Mouse (Mus musculus) G1E (cell line): ENCODE data around the gene AU021092. TPM values are rescaled to one million over a fixed set of nuclear protein-coding genes. Genes with fewer than 3 reads are reported as not detected.

Experiments used
- ATAC-seq: 2 replicates; pipeline ENCODE4 v1.8.0; 2016; ENCODE audit warnings: mild to moderate bottlenecking; ENCODE audit not compliant: insufficient number of reproducible peaks, poor library complexity, low FRiP score, severe bottlenecking; ENCODE audit errors: extremely low read depth
- DNase-seq: peaks from one replicate; pipeline ENCODE4 v3.0.0; 2012; ENCODE audit warnings: low spot score
- H3K27me3 ChIP-seq: 2 replicates; pipeline ENCODE4 v1.6.1; 2012; ENCODE audit warnings: mild to moderate bottlenecking, low read length, inconsistent platforms; ENCODE audit not compliant: insufficient read depth
- H3K36me3 ChIP-seq: replicated peaks from 2 replicates; pipeline ENCODE3; 2012; ENCODE audit warnings: mild to moderate bottlenecking, inconsistent platforms
- H3K4me1 ChIP-seq: 2 replicates; pipeline ENCODE4 v1.6.1; 2012; ENCODE audit warnings: low read depth, low read length, inconsistent platforms, mixed read lengths; ENCODE audit not compliant: insufficient read depth
- H3K4me3 ChIP-seq: 2 replicates; pipeline ENCODE4 v1.5.1; 2012; ENCODE audit warnings: low read depth, mild to moderate bottlenecking, inconsistent platforms, low read length, moderate library complexity, mixed read lengths
- H3K9me3 ChIP-seq: replicated peaks from 2 replicates; pipeline ENCODE4 v1.6.1; 2012; ENCODE audit warnings: inconsistent platforms
- CTCF ChIP-seq: IDR thresholded peaks from 2 replicates; pipeline ENCODE4 v1.5.1; 2012; ENCODE audit warnings: low read depth, low read length, inconsistent platforms, mixed read lengths
- GATA1 ChIP-seq: IDR thresholded peaks from 2 replicates; pipeline ENCODE4 v1.6.1; 2012; ENCODE audit warnings: borderline replicate concordance, low read length, inconsistent platforms, mixed read lengths
- GATA2 ChIP-seq: IDR thresholded peaks from 2 replicates; pipeline ENCODE4 v1.6.1; 2012; ENCODE audit warnings: low read depth, low read length, inconsistent platforms, borderline replicate concordance
- POLR2AphosphoS5 ChIP-seq: IDR thresholded peaks from 2 replicates; pipeline ENCODE4 v1.6.1; 2012; ENCODE audit warnings: low read depth, low read length, inconsistent platforms; ENCODE audit not compliant: insufficient replicate concordance
- TAL1 ChIP-seq: conservative IDR thresholded peaks from 2 replicates; pipeline ENCODE4 v1.6.1; 2012; ENCODE audit warnings: low read depth, low read length, inconsistent platforms, mixed read lengths
- polyA plus RNA-seq: library from polyadenylated mRNA; stranded (reverse); fragments of >175 nt; gene quantifications from 2 replicates; pipeline ENCODE4 v1.2.3, GENCODE M21; 2012
- total RNA-seq, 2 experiments: library from RNA; stranded (forward) in 1 of 2; stranded (reverse) in 1 of 2; fragments of 200-1000 nt in 1 of 2; fragments of >200 nt in 1 of 2; fragmentation: Nextera tagmentation in 1 of 2; gene quantifications; 2 replicates each; pipeline ENCODE4 v1.2.3; 2014 to 2017

The AU021092 gene
- total and polyA plus RNA-seq, 3 experiments, result not detected

- ATAC-seq, result no peak
- TF ChIP-seq TAL1 (no peak), GATA1 (no peak), POLR2AphosphoS5 (no peak), GATA2 (no peak), CTCF (no peak)
- Histone ChIP-seq H3K4me1 (no peaks in the 10 kb centered on the region), H3K27me3 (peaks cover 20% of the 10 kb centered on the region), H3K4me3 (no peak overlapping the region), H3K9me3 (no peaks in the 10 kb centered on the region), H3K36me3 (no peaks in the 10 kb centered on the region)
- no peak for DNase-seq
Observed at GRCm38 (mm10) chr16:5184956-5185355, 37.1 kb downstream of the AU021092 start.

- DNase-seq, result no peak
- no peaks in the 10 kb centered on the region for H3K4me1 ChIP-seq
- no peaks in the 10 kb centered on the region for H3K9me3 ChIP-seq
- no peak overlapping the region for H3K4me3 ChIP-seq
- H3K27me3 ChIP-seq, result peaks cover 13% of the 10 kb centered on the region
- TF ChIP-seq CTCF (no peak), GATA2 (no peak), TAL1 (no peak), POLR2AphosphoS5 (no peak), GATA1 (no peak)
- no peaks in the 10 kb centered on the region for H3K36me3 ChIP-seq
- ATAC-seq, result no peak
Observed at GRCm38 (mm10) chr16:5184101-5184500, 38.0 kb downstream of the AU021092 start.

- no peak for DNase-seq
- no peak for TF ChIP-seq POLR2AphosphoS5
- TF ChIP-seq GATA1, result no peak
- Histone ChIP-seq H3K4me1 (no peaks in the 10 kb centered on the region), H3K4me3 (no peak overlapping the region), H3K27me3 (peaks cover 13% of the 10 kb centered on the region), H3K9me3 (no peaks in the 10 kb centered on the region), H3K36me3 (no peaks in the 10 kb centered on the region)
- no peak for ATAC-seq
Observed at GRCm38 (mm10) chr16:5183310-5183975, 38.7 kb downstream of the AU021092 start.

DNA sequence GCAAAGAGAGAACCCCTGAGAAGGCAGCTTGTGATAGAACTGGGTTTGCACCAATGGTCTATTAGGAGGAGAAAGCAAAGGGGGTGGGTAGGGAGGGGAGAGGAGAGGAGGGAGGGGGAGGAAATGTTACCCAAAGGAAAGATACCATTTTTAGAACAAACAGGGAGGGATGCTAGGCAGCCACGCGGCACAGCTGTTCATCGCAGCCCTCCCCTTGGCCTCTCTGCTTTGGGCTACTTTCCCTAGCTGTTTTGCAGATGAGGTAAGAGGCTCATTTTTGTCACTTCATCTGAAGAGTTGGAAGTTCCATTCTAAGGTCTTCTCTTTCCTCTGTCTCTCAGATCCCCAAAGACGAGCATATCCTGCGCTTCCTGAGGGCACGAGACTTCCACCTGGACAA lies 49.5 kb downstream of the AU021092 start:
- H3K4me3 ChIP-seq, result no peak overlapping the region
- peaks cover 16% of the 10 kb centered on the region; the same call in 1 of the 2 replicates for H3K27me3 ChIP-seq
- DNase-seq, result no peak
- TF ChIP-seq POLR2AphosphoS5 (no peak), GATA1 (no peak), TAL1 (no peak), GATA2 (no peak), CTCF (no peak)
- no peak for ATAC-seq
- H3K4me1 ChIP-seq, result no peaks in the 10 kb centered on the region
- no peaks in the 10 kb centered on the region for H3K36me3 ChIP-seq
- no peaks in the 10 kb centered on the region for H3K9me3 ChIP-seq

DNA sequence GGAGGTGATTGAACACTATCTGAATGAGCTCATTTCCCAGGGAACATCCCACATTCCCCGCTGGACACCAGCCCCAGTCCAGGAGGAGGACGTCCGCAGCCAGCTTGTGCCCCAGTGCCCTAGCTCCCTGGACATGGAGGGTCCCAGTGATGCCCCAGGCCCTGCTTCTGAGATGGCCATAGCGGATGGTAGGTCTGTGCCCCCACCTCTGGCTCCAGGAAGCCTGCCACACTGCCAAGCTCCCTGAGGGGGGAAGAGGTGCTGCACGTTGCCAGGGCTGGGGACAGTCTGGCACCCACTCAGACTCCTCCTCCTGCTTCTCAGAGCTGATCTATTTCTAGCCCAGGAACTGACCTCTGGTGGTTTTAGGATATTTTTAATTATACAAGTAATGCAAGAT lies 53.3 kb downstream of the AU021092 start:
- TF ChIP-seq CTCF (no peak), GATA2 (no peak), GATA1 (no peak), POLR2AphosphoS5 (no peak), TAL1 (no peak)
- Histone ChIP-seq H3K4me3 (no peak overlapping the region), H3K27me3 (peaks cover 7% of the 10 kb centered on the region; the same call in 1 of the 2 replicates), H3K36me3 (no peaks in the 10 kb centered on the region), H3K9me3 (no peaks in the 10 kb centered on the region), H3K4me1 (peaks cover 4% of the 10 kb centered on the region; the same call in 1 of the 2 replicates)
- no peak for DNase-seq
- ATAC-seq, result no peak

DNA sequence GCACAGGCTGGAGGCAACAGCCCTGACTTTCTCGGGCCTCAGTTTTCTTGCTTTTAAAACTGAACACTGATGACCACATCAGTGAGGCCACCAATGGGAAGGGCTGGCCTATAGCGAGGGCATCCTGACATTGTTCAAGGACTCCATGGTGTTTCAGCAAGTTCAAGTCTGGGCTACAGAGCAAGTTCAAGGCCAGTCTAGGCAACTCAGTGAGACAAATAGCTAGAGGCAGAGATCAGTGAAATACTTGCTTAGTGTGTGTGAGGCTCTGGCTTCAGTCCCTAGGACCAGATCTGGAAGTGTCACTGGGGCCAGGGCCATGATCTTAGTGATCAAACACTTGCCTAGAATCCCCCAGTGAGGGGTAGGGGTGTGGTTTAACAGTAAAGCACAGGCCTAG lies 54.1 kb downstream of the AU021092 start:
- Histone ChIP-seq H3K27me3 (peaks cover 7% of the 10 kb centered on the region; the same call in 1 of the 2 replicates), H3K4me3 (no peak overlapping the region), H3K9me3 (no peaks in the 10 kb centered on the region), H3K36me3 (no peaks in the 10 kb centered on the region), H3K4me1 (peaks cover 4% of the 10 kb centered on the region; the same call in 1 of the 2 replicates)
- no peak for ATAC-seq
- TF ChIP-seq GATA2 (no peak), POLR2AphosphoS5 (no peak), GATA1 (no peak), CTCF (no peak)
- DNase-seq, result no peak

DNA sequence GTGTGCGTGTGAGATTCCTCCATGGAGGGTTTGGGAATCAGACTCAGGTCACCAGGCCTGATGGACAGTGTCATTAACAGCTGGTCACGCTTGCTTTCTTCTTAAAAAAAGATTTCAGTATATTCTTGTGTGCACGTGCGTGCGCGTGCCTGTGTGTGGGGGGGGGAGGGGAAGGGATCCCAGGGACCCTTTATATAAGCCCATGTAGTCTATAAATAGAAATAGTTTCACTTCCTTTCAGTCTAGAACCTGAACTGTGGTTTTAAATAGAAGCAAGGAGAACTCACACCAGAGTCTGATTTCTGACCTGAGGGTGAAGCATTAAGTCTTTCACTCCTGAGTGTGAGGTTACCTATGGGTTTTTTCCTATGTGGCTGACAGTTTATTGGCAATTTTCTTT lies 57.8 kb downstream of the AU021092 start:
- TF ChIP-seq TAL1, result no peak
- TF ChIP-seq CTCF, result no peak
- no peak for TF ChIP-seq GATA1
- no peak for TF ChIP-seq GATA2
- no peak for TF ChIP-seq POLR2AphosphoS5
- ATAC-seq (no peak), DNase-seq (no peak)
- Histone ChIP-seq H3K36me3 (no peaks in the 10 kb centered on the region), H3K4me3 (no peak overlapping the region), H3K27me3 (peaks cover 16% of the 10 kb centered on the region), H3K9me3 (no peaks in the 10 kb centered on the region), H3K4me1 (peaks cover 4% of the 10 kb centered on the region; the same call in 1 of the 2 replicates)

Other genes starting within 250 kb of the AU021092 start
- gene Sept12, start 224.4 kb downstream of the AU021092 start, total RNA-seq (2014; fragmentation: Nextera tagmentation), result not detected in 2 replicates
- gene Sept12, start 224.4 kb downstream of the AU021092 start, total RNA-seq (2017), result 0.05 TPM in 1 of 2 replicates, not detected in the other
- 0.07 TPM in 1 of 2 replicates, not detected in the other for gene Sept12, start 224.4 kb downstream of the AU021092 start, polyA plus RNA-seq
- gene Smim22, start 215.0 kb downstream of the AU021092 start, total RNA-seq (2014; fragmentation: Nextera tagmentation), result not detected in 2 replicates
- gene Smim22, start 215.0 kb downstream of the AU021092 start, total RNA-seq (2017), result not detected in 2 replicates
- not detected in 2 replicates for gene Smim22, start 215.0 kb downstream of the AU021092 start, polyA plus RNA-seq
- gene Rogdi, start 208.7 kb downstream of the AU021092 start, total RNA-seq (2014; fragmentation: Nextera tagmentation), result 41.0 and 51.0 TPM in 2 replicates
- 4.1 and 4.7 TPM in 2 replicates for gene Rogdi, start 208.7 kb downstream of the AU021092 start, total RNA-seq (2017)
- 33.3 and 70.0 TPM in 2 replicates for gene Rogdi, start 208.7 kb downstream of the AU021092 start, polyA plus RNA-seq
- 65.1 and 79.1 TPM in 2 replicates for gene Glyr1, start 172.4 kb downstream of the AU021092 start, total RNA-seq (2014; fragmentation: Nextera tagmentation)
- gene Glyr1, start 172.4 kb downstream of the AU021092 start, total RNA-seq (2017), result 103 and 118 TPM in 2 replicates
- gene Glyr1, start 172.4 kb downstream of the AU021092 start, polyA plus RNA-seq, result 16.8 and 25.9 TPM in 2 replicates
- gene Ubn1, start 172.2 kb downstream of the AU021092 start, total RNA-seq (2014; fragmentation: Nextera tagmentation), result 61.9 and 69.8 TPM in 2 replicates
- gene Ubn1, start 172.2 kb downstream of the AU021092 start, total RNA-seq (2017), result 55.9 and 56.9 TPM in 2 replicates
- 15.6 and 16.5 TPM in 2 replicates for gene Ubn1, start 172.2 kb downstream of the AU021092 start, polyA plus RNA-seq
- gene Ppl, start 89.9 kb downstream of the AU021092 start, total RNA-seq (2014; fragmentation: Nextera tagmentation), result not detected in 2 replicates
- 0.06 and 0.11 TPM in 2 replicates for gene Ppl, start 89.9 kb downstream of the AU021092 start, total RNA-seq (2017)
- not detected in 2 replicates for gene Ppl, start 89.9 kb downstream of the AU021092 start, polyA plus RNA-seq
- not detected in 2 replicates for gene Sec14l5, start 75.2 kb downstream of the AU021092 start, total RNA-seq (2014; fragmentation: Nextera tagmentation)
- under 0.01 and 0.11 TPM in 2 replicates for gene Sec14l5, start 75.2 kb downstream of the AU021092 start, total RNA-seq (2017)
- not detected in 2 replicates for gene Sec14l5, start 75.2 kb downstream of the AU021092 start, polyA plus RNA-seq
- gene Nagpa, start 18.3 kb downstream of the AU021092 start, total RNA-seq (2014; fragmentation: Nextera tagmentation), result 9.7 and 12.3 TPM in 2 replicates
- 31.3 and 31.6 TPM in 2 replicates for gene Nagpa, start 18.3 kb downstream of the AU021092 start, total RNA-seq (2017)
- gene Nagpa, start 18.3 kb downstream of the AU021092 start, polyA plus RNA-seq, result 21.6 and 22.0 TPM in 2 replicates
- 13.4 and 16.7 TPM in 2 replicates for gene Alg1, start 11.3 kb upstream of the AU021092 start, total RNA-seq (2014; fragmentation: Nextera tagmentation)
- gene Alg1, start 11.3 kb upstream of the AU021092 start, total RNA-seq (2017), result 19.6 and 20.2 TPM in 2 replicates
- 4.3 and 5.3 TPM in 2 replicates for gene Alg1, start 11.3 kb upstream of the AU021092 start, polyA plus RNA-seq
- 21.2 and 29.9 TPM in 2 replicates for gene Eef2kmt, start 33.7 kb upstream of the AU021092 start, total RNA-seq (2014; fragmentation: Nextera tagmentation)
- 20.3 and 24.5 TPM in 2 replicates for gene Eef2kmt, start 33.7 kb upstream of the AU021092 start, total RNA-seq (2017)
- 2.7 and 3.6 TPM in 2 replicates for gene Eef2kmt, start 33.7 kb upstream of the AU021092 start, polyA plus RNA-seq